Mouse (Mus musculus) ES-E14 (cell line): ENCODE measurements around the gene Omp. TPM values are rescaled to one million over a fixed set of nuclear protein-coding genes. Genes with fewer than 3 reads are reported as not detected.
"Not testable (repeated sequence)": the region's sequence is repeated elsewhere in the genome, so short reads cannot be mapped to it uniquely, and the experiment has no call there.

Experiments
- DNase-seq: peaks from one replicate; pipeline ENCODE4 v3.0.0-alpha.2; 2013; ENCODE audit warnings: low read depth, low spot score
- H3K27ac ChIP-seq: 2 replicates; pipeline ENCODE4 v1.5.1; 2012; ENCODE audit warnings: low read depth, mild to moderate bottlenecking, low read length, moderate library complexity, mixed read lengths; ENCODE audit not compliant: poor library complexity, insufficient read depth, severe bottlenecking
- H3K36me3 ChIP-seq: 2 replicates; pipeline ENCODE4 v1.6.1; 2012; ENCODE audit warnings: mild to moderate bottlenecking, low read length, moderate library complexity, mixed read lengths; ENCODE audit not compliant: control insufficient read depth, poor library complexity, insufficient read depth, severe bottlenecking
- H3K4me1 ChIP-seq, 2 experiments: fragments of 150-350 bp in 1 of 2; sonication (generic) in 1 of 2; 2 replicates each; pipeline ENCODE4 v1.6.1; 2012; ENCODE audit warnings: low read length in 2 of 2, mild to moderate bottlenecking in 1 of 2, mixed read lengths in 1 of 2; ENCODE audit not compliant: control insufficient read depth in 2 of 2, insufficient read depth in 2 of 2, poor library complexity in 1 of 2
- H3K4me3 ChIP-seq, 2 experiments: fragments of 150-350 bp in 1 of 2; sonication (generic) in 1 of 2; 2 replicates each; pipeline ENCODE4 v1.5.1; 2012; ENCODE audit warnings: low read length in 2 of 2, low read depth in 1 of 2, mild to moderate bottlenecking in 1 of 2, mixed read lengths in 1 of 2; ENCODE audit not compliant: insufficient read depth in 1 of 2, poor library complexity in 1 of 2, severe bottlenecking in 1 of 2
- H3K9ac ChIP-seq: 2 replicates; pipeline ENCODE4 v1.6.1; 2012; ENCODE audit warnings: low read depth, mild to moderate bottlenecking, low read length, mixed read lengths; ENCODE audit not compliant: poor library complexity, insufficient read depth, severe bottlenecking
- H3K9me3 ChIP-seq: fragments of 150-350 bp; sonication (generic); 2 replicates; pipeline ENCODE4 v1.6.1; 2012; ENCODE audit warnings: low read depth, mild to moderate bottlenecking, low read length; ENCODE audit not compliant: control insufficient read depth, insufficient read depth
- CHD2 ChIP-seq: IDR thresholded peaks from 2 replicates; pipeline ENCODE4 v1.6.1; 2014; ENCODE audit warnings: mild to moderate bottlenecking, low read depth, low read length, inconsistent platforms
- HCFC1 ChIP-seq: IDR thresholded peaks from 2 replicates; pipeline ENCODE4 v1.6.1; 2012; ENCODE audit warnings: low read length, inconsistent platforms, borderline replicate concordance; ENCODE audit not compliant: insufficient read depth
- MAFK ChIP-seq: IDR thresholded peaks from 2 replicates; pipeline ENCODE4 v1.6.1; 2014; ENCODE audit warnings: mild to moderate bottlenecking, low read depth, low read length, inconsistent platforms; ENCODE audit not compliant: insufficient read depth
- ZC3H11A ChIP-seq: IDR thresholded peaks from 2 replicates; pipeline ENCODE4 v1.6.1; 2012; ENCODE audit warnings: low read depth, mild to moderate bottlenecking, inconsistent platforms, low read length, borderline replicate concordance
- ZNF384 ChIP-seq: IDR thresholded peaks from 2 replicates; pipeline ENCODE4 v1.6.1; 2012; ENCODE audit warnings: low read depth, low read length, inconsistent platforms
- in situ Hi-C, 2 experiments: fragments of 600-800 bp; cut with MboI; formaldehyde crosslinking; loops; one replicate each; pipeline ENCODE4 v1.15.1; 2025; ENCODE audit warnings: low sequenced_read_pairs in 2 of 2, inconsistent platforms in 1 of 2; ENCODE audit not compliant: unreplicated experiment in 2 of 2
- total RNA-seq: library from RNA; depleted of rRNA; stranded (reverse); fragments of 300-350 nt; gene quantifications from 2 replicates; pipeline ENCODE4 v1.2.3, GENCODE M21; 2012

The Omp gene
- total RNA-seq, 1 experiment = 1.4 TPM

- Histone ChIP-seq H3K27ac (no peak overlapping the region), H3K9ac (no peak overlapping the region), H3K4me1 (peaks cover 4 to 9% of the 10 kb centered on the region in 2 experiments; a peak in 3 of 4 replicates), H3K36me3 (no peaks in the 10 kb centered on the region), H3K9me3 (no peaks in the 10 kb centered on the region), H3K4me3 (no peak overlapping the region)
- TF ChIP-seq ZNF384 (peak; percentile 29; the same call in 1 of the 2 replicates), CHD2 (no peak)
- in situ Hi-C loops = no loop called here
- DNase-seq = no peak
Observed at GRCm38 (mm10) chr7:98190578-98190977, 45.3 kb upstream of the Omp start.

GRCm38 (mm10) chr7:98189745-98190144, 44.4 kb upstream of the Omp start:
- Histone ChIP-seq H3K9ac (no peak overlapping the region), H3K27ac (no peak overlapping the region), H3K4me3 (no peak overlapping the region), H3K4me1 (peaks cover 4 to 9% of the 10 kb centered on the region in 2 experiments; a peak in 3 of 4 replicates), H3K9me3 (no peaks in the 10 kb centered on the region), H3K36me3 (no peaks in the 10 kb centered on the region)
- no peak for DNase-seq
- TF ChIP-seq ZC3H11A (no peak), CHD2 (no peak), ZNF384 (no peak), HCFC1 (no peak)
- in situ Hi-C loops = no loop called here

- DNase-seq = no peak
- TF ChIP-seq ZNF384 (no peak), MAFK (no peak), ZC3H11A (no peak), CHD2 (no peak), HCFC1 (no peak)
- Histone ChIP-seq H3K36me3 (no peaks in the 10 kb centered on the region), H3K9me3 (no peaks in the 10 kb centered on the region), H3K9ac (no peak overlapping the region), H3K4me1 (peaks cover 4 to 9% of the 10 kb centered on the region in 2 experiments; a peak in 3 of 4 replicates), H3K27ac (no peak overlapping the region), H3K4me3 (no peak overlapping the region)
- in situ Hi-C loops = no loop called here
Observed at GRCm38 (mm10) chr7:98188680-98189079, 43.4 kb upstream of the Omp start.

GRCm38 (mm10) chr7:98188238-98188637, 42.9 kb upstream of the Omp start:
- Histone ChIP-seq H3K4me3 (no peak overlapping the region), H3K9ac (no peak overlapping the region), H3K27ac (no peak overlapping the region), H3K36me3 (no peaks in the 10 kb centered on the region), H3K4me1 (peaks cover 4 to 9% of the 10 kb centered on the region in 2 experiments; a peak in 3 of 4 replicates), H3K9me3 (no peaks in the 10 kb centered on the region)
- in situ Hi-C loops = no loop called here
- TF ChIP-seq MAFK (peak; percentile 85), HCFC1 (no peak), CHD2 (no peak), ZC3H11A (no peak), ZNF384 (no peak)
- no peak for DNase-seq

- H3K36me3 ChIP-seq, H3K9me3 ChIP-seq, H3K4me3 ChIP-seq, in situ Hi-C loops, DNase-seq, H3K27ac ChIP-seq, H3K9ac ChIP-seq: not testable (repeated sequence)
- H3K4me1 ChIP-seq = peaks cover 4 to 11% of the 10 kb centered on the region in 2 experiments; a peak in 3 of 4 replicates
Observed at GRCm38 (mm10) chr7:98187332-98187731, 42.0 kb upstream of the Omp start.
